Mouse (Mus musculus) retina, postnatal 1 day (tissue): ENCODE results near the gene Mrps34.

ENCODE experiments used
- DNase-seq: peaks from one replicate; pipeline ENCODE4 v3.0.0-alpha.2; 2012

Mrps34 gene

GRCm38 (mm10) chr17:24894995-24895547 lies at the start of gene Mrps34, which contains the start of gene Eme2:
Gene Mrps34 (plus strand): TSS chr17:24895116.
Gene Eme2 (minus strand): TSS chr17:24895087.
- peak; percentile 95 for DNase-seq

GRCm38 (mm10) chr17:24847386-24847785 lies 47.5 kb upstream of the Mrps34 start:
- DNase-seq: no peak

- no peak for DNase-seq
These were observed 46.3 kb upstream of the Mrps34 start for GRCm38 (mm10) chr17:24848600-24849031.

- DNase-seq: no peak
These were observed 45.2 kb upstream of the Mrps34 start for GRCm38 (mm10) chr17:24849733-24850064.

- DNase-seq: peak; percentile 100
These were observed 44.7 kb upstream of the Mrps34 start, which contains the start of gene Fahd1 for GRCm38 (mm10) chr17:24850065-24850772. Gene Fahd1 (minus strand): TSS chr17:24850364.

- DNase-seq: no peak
These were observed 44.2 kb upstream of the Mrps34 start for GRCm38 (mm10) chr17:24850773-24851127.

- DNase-seq: no peak
These were observed 43.4 kb upstream of the Mrps34 start for GRCm38 (mm10) chr17:24851381-24852125.

GRCm38 (mm10) chr17:24855838-24856464 lies 39.0 kb upstream of the Mrps34 start:
- no peak for DNase-seq

- no peak for DNase-seq
These were observed 38.3 kb upstream of the Mrps34 start for GRCm38 (mm10) chr17:24856589-24856988.

GRCm38 (mm10) chr17:24857831-24858470 lies 37.0 kb upstream of the Mrps34 start:
- DNase-seq: no peak

GRCm38 (mm10) chr17:24858967-24859366 lies 35.9 kb upstream of the Mrps34 start:
- DNase-seq: no peak

- DNase-seq: no peak
These were observed 34.8 kb upstream of the Mrps34 start for GRCm38 (mm10) chr17:24860076-24860475.

- no peak for DNase-seq
These were observed 33.1 kb upstream of the Mrps34 start for GRCm38 (mm10) chr17:24861785-24862184.

- no peak for DNase-seq
These were observed 29.1 kb upstream of the Mrps34 start, which contains the start of gene Igfals for GRCm38 (mm10) chr17:24865776-24866175. Gene Igfals (plus strand): TSS chr17:24865997.

- DNase-seq: no peak
These were observed 27.0 kb upstream of the Mrps34 start for GRCm38 (mm10) chr17:24867914-24868313.

GRCm38 (mm10) chr17:24873695-24874404 lies 21.1 kb upstream of the Mrps34 start:
- no peak for DNase-seq

- DNase-seq: no peak
These were observed 20.5 kb upstream of the Mrps34 start for GRCm38 (mm10) chr17:24874405-24874745.

GRCm38 (mm10) chr17:24874989-24875388 lies 19.9 kb upstream of the Mrps34 start:
- no peak for DNase-seq

- no peak for DNase-seq
These were observed 17.4 kb upstream of the Mrps34 start for GRCm38 (mm10) chr17:24877336-24878116.

GRCm38 (mm10) chr17:24878117-24878397 lies 16.9 kb upstream of the Mrps34 start:
- DNase-seq: no peak

GRCm38 (mm10) chr17:24878531-24878930 lies 16.4 kb upstream of the Mrps34 start:
- no peak for DNase-seq
